Mouse (Mus musculus) mesoderm, embryonic 11.5 days (tissue): ENCODE results near the gene Gm43552.
"Not testable (repeated sequence)": the region's sequence is repeated elsewhere in the genome, so short reads cannot be mapped to it uniquely, and the experiment has no call there.

Source experiments
- DNase-seq: peaks from one replicate; pipeline ENCODE4 v3.0.0-alpha.2; 2012; ENCODE audit warnings: low read depth, low spot score

Gene Gm43552

GRCm38 (mm10) chr5:65492716-65493531 lies at the start of gene Gm43552:
Gene Gm43552, minus strand, starts transcription at chr5:65492833.
- DNase-seq, result peak; percentile 91

GRCm38 (mm10) chr5:65541889-65542288 lies 49.3 kb upstream of the Gm43552 start:
- DNase-seq, result no peak

GRCm38 (mm10) chr5:65539786-65540185 lies 47.2 kb upstream of the Gm43552 start:
- DNase-seq, result no peak

GRCm38 (mm10) chr5:65538829-65539228 lies 46.2 kb upstream of the Gm43552 start:
- no peak for DNase-seq

GRCm38 (mm10) chr5:65538121-65538520 lies 45.5 kb upstream of the Gm43552 start:
- no peak for DNase-seq

GRCm38 (mm10) chr5:65537420-65538071 lies 44.9 kb upstream of the Gm43552 start:
- peak; percentile 80 for DNase-seq

GRCm38 (mm10) chr5:65536751-65537419 lies 44.3 kb upstream of the Gm43552 start, which contains the start of the genes Smim14 and Ube2k:
Gene Smim14, minus strand, starts transcription at chr5:65537184.
Gene Ube2k, plus strand, starts transcription at chr5:65537233.
- DNase-seq, result peak; percentile 96

GRCm38 (mm10) chr5:65536068-65536465 lies 43.4 kb upstream of the Gm43552 start:
- DNase-seq, result not testable (repeated sequence)

GRCm38 (mm10) chr5:65535457-65536067 lies 42.9 kb upstream of the Gm43552 start:
- DNase-seq, result peak; percentile 50

- DNase-seq, result no peak
Observed at GRCm38 (mm10) chr5:65534496-65534895, 41.9 kb upstream of the Gm43552 start.

- no peak for DNase-seq
Observed at GRCm38 (mm10) chr5:65531283-65531682, 38.6 kb upstream of the Gm43552 start.

- no peak for DNase-seq
Observed at GRCm38 (mm10) chr5:65525674-65526443, 33.2 kb upstream of the Gm43552 start.

GRCm38 (mm10) chr5:65524831-65525230 lies 32.2 kb upstream of the Gm43552 start:
- DNase-seq, result no peak

- no peak for DNase-seq
Observed at GRCm38 (mm10) chr5:65521803-65522202, 29.2 kb upstream of the Gm43552 start.

- DNase-seq, result no peak
Observed at GRCm38 (mm10) chr5:65514635-65515278, 22.1 kb upstream of the Gm43552 start.

- DNase-seq, result no peak
Observed at GRCm38 (mm10) chr5:65513506-65513905, 20.9 kb upstream of the Gm43552 start.

GRCm38 (mm10) chr5:65508395-65508794 lies 15.8 kb upstream of the Gm43552 start:
- no peak for DNase-seq

GRCm38 (mm10) chr5:65505786-65506185 lies 13.2 kb upstream of the Gm43552 start:
- DNase-seq, result peak; percentile 54

- DNase-seq, result no peak
Observed at GRCm38 (mm10) chr5:65501407-65501806, 8.8 kb upstream of the Gm43552 start.

GRCm38 (mm10) chr5:65500231-65500630 lies 7.6 kb upstream of the Gm43552 start:
- no peak for DNase-seq
